Mouse (Mus musculus) erythroblast, embryonic 14.5 days (primary cell): ENCODE data around the gene Rgl1. TPM values are rescaled to one million over a fixed set of nuclear protein-coding genes. Genes with fewer than 3 reads are reported as not detected.

Experiments used
- H3K27me3 ChIP-seq: 2 replicates; pipeline ENCODE4 v1.6.1; 2012; ENCODE audit warnings: inconsistent platforms; ENCODE audit not compliant: control insufficient read depth
- H3K36me3 ChIP-seq: 2 replicates; pipeline ENCODE4 v1.6.1; 2012; ENCODE audit warnings: mild to moderate bottlenecking, inconsistent platforms; ENCODE audit not compliant: control insufficient read depth
- H3K4me1 ChIP-seq: 2 replicates; pipeline ENCODE4 v1.6.1; 2012; ENCODE audit warnings: inconsistent platforms; ENCODE audit not compliant: control insufficient read depth
- H3K4me3 ChIP-seq: replicated peaks from 2 replicates; pipeline ENCODE3; 2012; ENCODE audit warnings: moderate library complexity, mild to moderate bottlenecking, inconsistent platforms
- H3K9me3 ChIP-seq: 2 replicates; pipeline ENCODE4 v1.6.1; 2012; ENCODE audit warnings: low read length, inconsistent platforms, mixed read lengths; ENCODE audit not compliant: control insufficient read depth
- GATA1 ChIP-seq: IDR thresholded peaks from 2 replicates; pipeline ENCODE4 v1.6.1; 2012; ENCODE audit warnings: low read length, inconsistent platforms, mixed read lengths
- TAL1 ChIP-seq: IDR thresholded peaks from 3 replicates; pipeline ENCODE4 v1.6.1; 2012; ENCODE audit warnings: low read length, inconsistent platforms, mixed read lengths
- polyA plus RNA-seq: library from polyadenylated mRNA; stranded (reverse); fragments of >175 nt; gene quantifications from 2 replicates; pipeline ENCODE4 v1.2.3, GENCODE M21; 2012

Rgl1 gene
- polyA plus RNA-seq, 1 experiment, result 0.03 TPM

GRCm38 (mm10) chr1:152570681-152571080 is 195.5 kb downstream of the Rgl1 start:
- Histone ChIP-seq H3K9me3 (no peaks in the 10 kb centered on the region), H3K4me1 (no peaks in the 10 kb centered on the region; the same call in 1 of the 2 replicates), H3K4me3 (no peak overlapping the region), H3K27me3 (no peaks in the 10 kb centered on the region), H3K36me3 (no peaks in the 10 kb centered on the region; the same call in 1 of the 2 replicates)
- no peak for TF ChIP-seq TAL1
- TF ChIP-seq GATA1, result no peak

- H3K4me1 ChIP-seq, result no peaks in the 10 kb centered on the region
- no peaks in the 10 kb centered on the region for H3K36me3 ChIP-seq
- TF ChIP-seq TAL1 (no peak), GATA1 (no peak)
- H3K9me3 ChIP-seq, result no peaks in the 10 kb centered on the region
- H3K4me3 ChIP-seq, result no peak overlapping the region
- no peaks in the 10 kb centered on the region for H3K27me3 ChIP-seq
Observed at GRCm38 (mm10) chr1:152563282-152563681, 202.9 kb downstream of the Rgl1 start.

GRCm38 (mm10) chr1:152562877-152563276 is 203.3 kb downstream of the Rgl1 start:
- Histone ChIP-seq H3K4me3 (no peak overlapping the region), H3K36me3 (no peaks in the 10 kb centered on the region), H3K4me1 (no peaks in the 10 kb centered on the region), H3K27me3 (no peaks in the 10 kb centered on the region), H3K9me3 (no peaks in the 10 kb centered on the region)
- TF ChIP-seq TAL1 (no peak), GATA1 (no peak)

GRCm38 (mm10) chr1:152560477-152560876 is 205.7 kb downstream of the Rgl1 start:
- H3K4me1 ChIP-seq, result no peaks in the 10 kb centered on the region
- H3K36me3 ChIP-seq, result no peaks in the 10 kb centered on the region
- no peak for TF ChIP-seq GATA1
- no peak for TF ChIP-seq TAL1
- no peak overlapping the region for H3K4me3 ChIP-seq
- no peaks in the 10 kb centered on the region for H3K27me3 ChIP-seq
- H3K9me3 ChIP-seq, result no peaks in the 10 kb centered on the region

- Histone ChIP-seq H3K4me1 (no peaks in the 10 kb centered on the region), H3K27me3 (no peaks in the 10 kb centered on the region), H3K36me3 (peaks cover 2% of the 10 kb centered on the region; the same call in 1 of the 2 replicates), H3K4me3 (no peak overlapping the region), H3K9me3 (no peaks in the 10 kb centered on the region)
- TF ChIP-seq GATA1, result no peak
- TF ChIP-seq TAL1, result no peak
Observed at GRCm38 (mm10) chr1:152556576-152557281, 209.4 kb downstream of the Rgl1 start.

- Histone ChIP-seq H3K9me3 (no peaks in the 10 kb centered on the region), H3K4me1 (no peaks in the 10 kb centered on the region), H3K27me3 (no peaks in the 10 kb centered on the region), H3K4me3 (no peak overlapping the region), H3K36me3 (peaks cover 2% of the 10 kb centered on the region; the same call in 1 of the 2 replicates)
- TF ChIP-seq TAL1 (no peak), GATA1 (no peak)
Observed at GRCm38 (mm10) chr1:152555944-152556573, 210.1 kb downstream of the Rgl1 start.

GRCm38 (mm10) chr1:152553912-152554547 is 212.1 kb downstream of the Rgl1 start:
- H3K27me3 ChIP-seq, result no peaks in the 10 kb centered on the region
- TF ChIP-seq GATA1 (no peak), TAL1 (no peak)
- no peak overlapping the region for H3K4me3 ChIP-seq
- H3K9me3 ChIP-seq, result no peaks in the 10 kb centered on the region
- H3K4me1 ChIP-seq, result no peaks in the 10 kb centered on the region
- peaks cover 2% of the 10 kb centered on the region; the same call in 1 of the 2 replicates for H3K36me3 ChIP-seq

GRCm38 (mm10) chr1:152550973-152551372 is 215.2 kb downstream of the Rgl1 start:
- H3K4me3 ChIP-seq, result no peak overlapping the region
- H3K4me1 ChIP-seq, result no peaks in the 10 kb centered on the region
- H3K9me3 ChIP-seq, result no peaks in the 10 kb centered on the region; the same call in 1 of the 2 replicates
- TF ChIP-seq TAL1 (no peak), GATA1 (no peak)
- no peaks in the 10 kb centered on the region for H3K27me3 ChIP-seq
- peaks cover 2% of the 10 kb centered on the region; the same call in 1 of the 2 replicates for H3K36me3 ChIP-seq

GRCm38 (mm10) chr1:152550544-152550943 is 215.6 kb downstream of the Rgl1 start:
- no peaks in the 10 kb centered on the region; the same call in 1 of the 2 replicates for H3K9me3 ChIP-seq
- H3K36me3 ChIP-seq, result peaks cover 2% of the 10 kb centered on the region; the same call in 1 of the 2 replicates
- TF ChIP-seq TAL1, result no peak
- TF ChIP-seq GATA1, result no peak
- no peaks in the 10 kb centered on the region for H3K4me1 ChIP-seq
- H3K27me3 ChIP-seq, result no peaks in the 10 kb centered on the region
- no peak overlapping the region for H3K4me3 ChIP-seq
